Mouse (Mus musculus) myocyte (in vitro differentiated cells): ENCODE results near the gene Tle3.

Experiments
- MYOD1 ChIP-seq, 3 experiments: IDR thresholded peaks; one replicate each; pipeline ENCODE4 v1.6.1; 2011; ENCODE audit warnings: control low read depth in 2 of 3, low read depth in 2 of 3, mild to moderate bottlenecking in 2 of 3, moderate library complexity in 1 of 3; ENCODE audit not compliant: insufficient read length in 2 of 3, control insufficient read depth in 1 of 3
- POLR2A ChIP-seq: IDR thresholded peaks from one replicate; pipeline ENCODE4 v1.6.1; 2011; ENCODE audit warnings: low read depth, mild to moderate bottlenecking, control low read depth, moderate library complexity; ENCODE audit not compliant: insufficient read length
- SRF ChIP-seq: IDR thresholded peaks from one replicate; pipeline ENCODE4 v1.6.1; 2011; ENCODE audit warnings: low read depth; ENCODE audit not compliant: control insufficient read depth, insufficient read length
- TCF12 ChIP-seq: IDR thresholded peaks from one replicate; pipeline ENCODE4 v1.6.1; 2011; ENCODE audit warnings: mild to moderate bottlenecking, control low read depth; ENCODE audit not compliant: poor library complexity, insufficient read depth, severe bottlenecking
- USF1 ChIP-seq: IDR thresholded peaks from one replicate; pipeline ENCODE4 v1.6.1; 2011; ENCODE audit warnings: low read depth, mild to moderate bottlenecking, control low read depth, moderate library complexity

- TF ChIP-seq POLR2A (no peak), USF1 (no peak), SRF (no peak), MYOD1 (IDR thresholded peaks at IDR 0.05; ENCODE audit: control insufficient read depth in 1 of 3, insufficient read length in 2 of 3, low read depth in 2 of 3) (no peak), TCF12 (no peak)
Observed at GRCm38 (mm10) chr9:61388689-61389403, 16.7 kb downstream of the Tle3 start.
